Mouse (Mus musculus): Measurements from ENCODE around the gene Jade3.

The Jade3 gene

GRCm38 (mm10) chrX:20548011-20548879 lies 122.8 kb downstream of the Jade3 start:
- DNase-seq (ENCODE audit: low spot score) = peak; percentile 77

- no peak for DNase-seq (ENCODE audit: low spot score)
Measured at GRCm38 (mm10) chrX:20548880-20549440, 123.5 kb downstream of the Jade3 start.

DNA sequence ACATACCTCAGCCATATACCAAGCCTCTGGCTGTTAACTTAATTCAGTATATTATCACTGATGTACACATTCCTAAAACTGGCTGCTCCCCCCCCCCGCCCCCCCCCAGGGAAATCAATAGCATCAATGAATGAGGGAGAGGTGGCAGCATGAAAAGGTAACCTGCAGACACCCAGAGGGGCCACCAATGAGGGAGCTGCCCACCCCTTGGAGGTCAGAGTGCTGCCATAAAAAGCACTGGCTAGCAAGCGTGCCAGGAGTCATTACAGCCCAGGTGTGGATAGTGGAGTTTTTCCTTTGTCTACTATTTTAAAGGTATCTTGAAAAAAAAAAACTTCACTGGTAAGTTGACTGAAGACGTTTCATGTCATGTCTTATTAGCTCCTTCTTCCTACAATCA lies 124.0 kb downstream of the Jade3 start, which contains the start of gene Rgn:
Gene Rgn (plus strand): TSS at position 256 of the 400 bp plus-strand sequence.
- no peak for DNase-seq (ENCODE audit: low spot score)

GRCm38 (mm10) chrX:20552199-20552598 lies 126.7 kb downstream of the Jade3 start:
- no peak for DNase-seq (ENCODE audit: low spot score)

DNA sequence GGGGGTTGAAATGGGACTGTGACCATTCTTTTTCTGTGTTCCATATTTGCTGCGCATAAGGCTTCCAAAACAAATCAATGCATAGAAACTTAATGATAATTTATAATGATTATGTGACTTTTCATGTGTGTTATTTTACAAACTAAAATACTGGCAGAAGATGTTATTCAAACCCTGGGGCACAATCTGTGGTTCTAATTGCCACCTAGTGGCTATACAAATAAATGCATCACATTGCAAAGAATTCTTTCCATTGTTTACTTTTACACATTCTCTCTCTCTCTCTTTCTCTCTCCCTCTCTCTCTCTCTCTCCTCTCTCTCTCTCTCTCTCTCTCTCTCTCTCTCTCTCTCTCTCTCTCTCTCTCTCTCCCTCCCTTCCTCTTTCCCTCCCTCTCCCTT lies 136.4 kb downstream of the Jade3 start:
- no peak for DNase-seq (ENCODE audit: low spot score)

GRCm38 (mm10) chrX:20563941-20564340 lies 138.5 kb downstream of the Jade3 start:
- DNase-seq (ENCODE audit: low spot score) = no peak
